Mouse (Mus musculus): Measurements from ENCODE around the gene Flvcr2.

DNA sequence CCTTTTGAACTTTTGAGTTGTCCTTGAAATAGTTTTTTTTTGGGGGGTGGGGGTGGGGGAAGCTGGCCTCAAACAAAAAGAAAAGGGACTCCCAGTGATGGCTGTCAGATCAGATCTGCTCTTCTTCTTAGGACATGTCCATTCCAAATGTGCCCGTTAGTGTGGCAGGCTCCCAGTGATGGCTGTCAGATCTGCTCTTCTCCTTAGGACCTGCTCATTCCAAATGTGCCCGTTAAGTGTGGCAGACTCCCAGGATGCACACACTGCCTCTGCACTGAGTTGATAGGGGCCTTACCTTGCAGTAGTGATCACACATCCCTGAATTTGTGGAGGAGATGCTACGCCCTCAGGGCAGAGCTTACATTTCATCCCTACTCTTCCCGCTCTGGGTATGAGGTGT, 45.8 kb downstream of the Flvcr2 start:
- TF ChIP-seq CTCF (IDR thresholded peaks at IDR 0.05; ENCODE audit: control insufficient read depth, insufficient read depth, insufficient read length) (no peak), USF1 (IDR thresholded peaks at IDR 0.05; ENCODE audit: low read depth) (no peak), CEBPB (IDR thresholded peaks at IDR 0.05; ENCODE audit: low read depth) (no peak), MYOD1 (IDR thresholded peaks at IDR 0.05; ENCODE audit: control insufficient read depth, insufficient read length, low read depth) (no peak), MYOG (IDR thresholded peaks at IDR 0.05; ENCODE audit: control insufficient read depth, extremely low read depth, insufficient read length) (no peak)
